Mouse (Mus musculus) stomach, embryonic 14.5 days (tissue): ENCODE measurements around the gene Pcp4l1. TPM values are rescaled to one million over a fixed set of nuclear protein-coding genes. Genes with fewer than 3 reads are reported as not detected.
"Not testable (repeated sequence)": the region's sequence is repeated elsewhere in the genome, so short reads cannot be mapped to it uniquely, and the experiment has no call there.

Experiments
- ATAC-seq: fragments of 200-750 bp; cut with Nextera tagmentation; 2 replicates; pipeline ENCODE4 v1.8.0; 2017; ENCODE audit warnings: low read depth, moderate TSS enrichment; ENCODE audit not compliant: insufficient number of reproducible peaks, insufficient read depth, low FRiP score
- H3K27ac ChIP-seq: fragments of 300-500 bp; sonication (generic); 2 replicates; pipeline ENCODE4 v1.5.1; 2014; ENCODE audit warnings: mild to moderate bottlenecking, low read length, moderate library complexity, mixed read lengths
- H3K27me3 ChIP-seq: fragments of 300-500 bp; sonication (generic); 2 replicates; pipeline ENCODE4 v1.6.1; 2014; ENCODE audit warnings: low read length, control low read depth, mixed read lengths; ENCODE audit not compliant: control insufficient read depth, insufficient read depth
- H3K36me3 ChIP-seq: fragments of 300-500 bp; sonication (generic); 2 replicates; pipeline ENCODE4 v1.6.1; 2014; ENCODE audit warnings: mild to moderate bottlenecking, control low read depth, low read length, moderate library complexity, mixed read lengths; ENCODE audit not compliant: control insufficient read depth, insufficient read depth
- H3K4me1 ChIP-seq: fragments of 300-500 bp; sonication (generic); 2 replicates; pipeline ENCODE4 v1.6.1; 2014; ENCODE audit warnings: low read length, control low read depth, mixed read lengths; ENCODE audit not compliant: control insufficient read depth, insufficient read depth
- H3K4me2 ChIP-seq: fragments of 300-500 bp; sonication (generic); replicated peaks from 2 replicates; pipeline ENCODE4 v1.6.1; 2014; ENCODE audit warnings: low read depth, low read length, control low read depth
- H3K4me3 ChIP-seq: fragments of 300-500 bp; sonication (generic); 2 replicates; pipeline ENCODE4 v1.5.1; 2014; ENCODE audit warnings: low read depth, low read length, control low read depth
- H3K9ac ChIP-seq: fragments of 300-500 bp; sonication (generic); replicated peaks from 2 replicates; pipeline ENCODE4 v1.6.1; 2014; ENCODE audit warnings: low read depth, mild to moderate bottlenecking, control low read depth, low read length, moderate library complexity, mixed read lengths
- H3K9me3 ChIP-seq: fragments of 300-500 bp; sonication (generic); 2 replicates; pipeline ENCODE4 v1.6.1; 2016; ENCODE audit warnings: low read depth, low read length, control low read depth; ENCODE audit not compliant: control insufficient read depth
- WGBS: fragments of 180-500 bp; shearing (Covaris S2); extraction: QIAGEN DNeasy Blood & Tissue Kit; methylation state at CpG from one replicate; pipeline ENCODE4 v1.1.7; 2014; 5-methylcytosine and 5-hydroxymethylcytosine counted together
- polyA plus RNA-seq: library from polyadenylated mRNA; unstranded; fragments of >200 nt; fragmentation: Nextera tagmentation; extraction: Ambion mirVana; gene quantifications from 2 replicates; pipeline ENCODE4 v1.2.1, GENCODE M21; 2014

The Pcp4l1 gene
- 35.6 and 39.6 TPM in 2 replicates for polyA plus RNA-seq

DNA sequence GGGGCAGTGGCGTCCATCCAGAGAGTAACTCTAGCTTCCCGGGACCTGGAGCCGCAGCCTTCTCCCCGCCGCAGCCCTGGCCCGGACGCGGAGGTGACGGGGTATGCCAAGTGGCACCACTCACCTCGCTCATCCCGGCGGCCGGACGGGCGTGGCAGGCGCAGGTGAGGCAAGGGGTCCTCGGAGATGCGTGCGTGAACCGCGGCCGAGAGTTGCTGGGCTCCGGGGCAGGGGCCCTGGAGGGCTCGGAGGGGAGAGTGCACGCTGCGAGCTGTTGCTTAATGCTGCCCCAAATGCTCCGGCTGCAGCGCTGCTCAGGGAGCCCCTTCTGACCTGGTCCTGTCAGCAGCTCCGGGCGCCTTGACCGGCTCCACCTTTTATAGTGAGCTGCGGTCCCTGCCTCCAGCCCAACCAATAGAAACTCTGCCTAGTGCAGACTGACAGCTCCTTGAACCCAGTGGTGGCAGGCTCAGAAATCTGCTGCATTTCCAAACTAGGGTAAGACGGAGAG lies at the start of gene Pcp4l1:
TSS of gene Pcp4l1 (minus strand) at position 382 of the 511 bp plus-strand sequence.
- Histone ChIP-seq H3K27ac (no peak within 1 kb of the TSS), H3K9ac (no peak within 1 kb of the TSS; the same call in 1 of the 2 replicates), H3K36me3 (no peaks in the 10 kb centered on the region), H3K4me1 (peaks cover 20% of the 10 kb centered on the region), H3K27me3 (peaks cover 18% of the 10 kb centered on the region), H3K4me2 (peak within 1 kb of the TSS; percentile 95), H3K4me3 (peak within 1 kb of the TSS; percentile 52), H3K9me3 (no peaks in the 10 kb centered on the region)
- peak; percentile 81 for ATAC-seq
- under 1% methylated on average over 33 of the region's 33 CpGs for WGBS

DNA sequence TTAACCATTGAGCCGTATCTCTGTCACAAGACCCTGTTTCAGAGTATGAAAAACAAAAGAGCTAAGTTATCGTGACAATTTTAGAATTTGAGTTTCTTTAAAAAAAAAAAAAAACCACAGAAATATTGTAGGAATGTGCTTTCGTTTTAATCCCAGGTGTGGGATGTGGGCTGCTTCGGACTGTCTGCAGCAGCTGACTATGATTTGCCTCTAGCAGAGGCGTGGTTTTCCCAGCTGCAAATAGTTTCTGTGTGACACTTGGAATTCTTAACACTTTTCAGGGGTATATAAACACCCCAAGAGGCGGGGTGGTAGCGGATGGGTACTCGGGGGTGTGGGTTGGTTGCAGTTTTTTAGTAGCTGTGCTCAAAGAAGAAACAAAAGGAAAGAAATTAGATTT lies 49.3 kb upstream of the Pcp4l1 start:
- Histone ChIP-seq H3K4me2 (no peak overlapping the region), H3K27ac (no peak overlapping the region), H3K9ac (no peak overlapping the region), H3K9me3 (no peaks in the 10 kb centered on the region), H3K36me3 (peaks cover 35% of the 10 kb centered on the region), H3K4me1 (peaks cover 27% of the 10 kb centered on the region), H3K4me3 (no peak overlapping the region), H3K27me3 (no peaks in the 10 kb centered on the region)
- 77% methylated on average over 8 of the region's 8 CpGs for WGBS
- ATAC-seq = no peak

DNA sequence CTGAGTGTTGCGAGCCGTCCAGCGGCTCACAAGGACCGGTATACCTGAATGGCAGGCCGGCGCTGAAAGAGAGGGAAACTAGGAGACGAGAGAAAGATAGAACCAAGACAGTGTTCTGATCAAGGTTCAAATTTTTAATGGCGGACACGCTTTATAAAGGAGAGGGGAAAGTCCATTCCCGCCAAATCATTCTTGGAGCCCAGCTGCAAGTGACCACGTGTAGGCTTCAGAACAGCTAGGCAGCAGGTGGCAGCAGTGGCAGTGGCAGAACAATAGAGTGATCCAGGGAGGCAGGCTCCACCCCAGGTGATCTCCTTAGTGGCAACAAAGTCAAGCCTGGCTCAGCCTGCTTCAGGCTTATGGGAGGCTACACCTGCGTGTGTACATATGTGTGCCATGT lies 45.9 kb upstream of the Pcp4l1 start:
- H3K36me3 ChIP-seq = peaks cover 64% of the 10 kb centered on the region
- not testable (repeated sequence) for H3K27me3 ChIP-seq, H3K27ac ChIP-seq, H3K4me3 ChIP-seq, H3K4me1 ChIP-seq, H3K4me2 ChIP-seq, H3K9me3 ChIP-seq, H3K9ac ChIP-seq, ATAC-seq
- WGBS = 84% methylated on average over 12 of the region's 12 CpGs

DNA sequence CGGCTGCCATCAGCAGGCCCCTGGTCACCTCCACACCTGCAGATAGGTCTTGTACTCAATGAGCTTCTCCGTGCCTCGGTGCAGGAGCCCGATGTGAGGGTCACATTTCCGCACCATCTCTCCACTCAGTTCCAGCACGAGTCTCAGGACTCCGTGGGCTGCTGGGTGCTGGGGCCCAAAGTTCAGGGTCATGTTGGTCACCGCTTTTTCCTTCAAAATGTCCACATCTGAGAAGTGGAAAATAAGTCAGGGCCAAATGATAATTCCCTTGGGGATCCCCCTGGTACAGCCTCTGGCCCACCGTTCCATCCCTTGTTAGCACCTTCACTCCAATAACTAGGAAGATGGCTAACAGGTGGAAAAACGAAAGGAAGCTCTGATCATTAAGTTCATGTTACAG lies 44.8 kb upstream of the Pcp4l1 start:
- H3K9me3 ChIP-seq = no peaks in the 10 kb centered on the region
- H3K27me3 ChIP-seq = no peaks in the 10 kb centered on the region
- no peak overlapping the region for H3K27ac ChIP-seq
- H3K4me1 ChIP-seq = peaks cover under 1% of the 10 kb centered on the region; the same call in 1 of the 2 replicates
- 92% methylated on average over 10 of the region's 10 CpGs for WGBS
- peaks cover 73% of the 10 kb centered on the region for H3K36me3 ChIP-seq
- ATAC-seq = no peak
- H3K4me2 ChIP-seq = no peak overlapping the region
- no peak overlapping the region for H3K9ac ChIP-seq
- no peak overlapping the region for H3K4me3 ChIP-seq

DNA sequence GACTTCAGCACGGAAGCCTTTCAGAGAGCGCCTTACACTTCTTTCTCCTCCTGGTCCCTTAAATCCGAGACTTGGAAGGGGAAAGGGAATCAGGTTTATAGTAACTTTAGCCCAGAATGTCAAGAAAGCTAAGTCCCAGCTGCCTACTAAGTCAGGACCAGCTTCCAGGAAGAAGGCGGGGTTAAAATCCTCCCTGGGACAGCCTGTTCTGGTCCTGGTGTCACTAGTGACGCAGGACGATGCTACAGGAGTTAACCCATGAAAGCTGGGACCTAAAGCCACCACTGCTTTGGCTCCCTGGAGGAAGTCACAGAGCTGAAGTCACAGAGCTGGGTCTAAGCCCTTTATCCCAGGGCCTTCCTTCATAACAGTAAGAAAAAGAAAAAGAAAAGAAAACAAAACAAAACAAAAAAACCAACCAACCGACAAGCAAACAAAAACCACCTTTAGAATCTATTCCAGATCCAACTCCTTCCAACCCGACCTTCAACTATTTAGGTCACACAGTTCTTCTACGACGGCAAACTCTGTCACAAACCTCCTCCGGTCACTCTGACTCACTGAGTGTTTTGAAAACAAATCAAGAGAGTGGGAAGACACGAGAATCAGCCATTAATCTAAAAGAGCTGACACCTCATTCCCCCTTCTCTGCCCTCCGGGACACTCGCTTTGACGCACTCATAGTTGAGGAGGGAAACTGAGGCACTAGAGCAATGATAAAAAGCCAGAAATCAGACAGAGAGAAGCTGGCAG lies 44.1 kb upstream of the Pcp4l1 start:
- H3K9me3 ChIP-seq = no peaks in the 10 kb centered on the region
- H3K27me3 ChIP-seq = no peaks in the 10 kb centered on the region
- no peak overlapping the region for H3K4me3 ChIP-seq
- 71% methylated on average over 15 of the region's 15 CpGs for WGBS
- H3K9ac ChIP-seq = no peak overlapping the region
- no peaks in the 10 kb centered on the region; the same call in 1 of the 2 replicates for H3K4me1 ChIP-seq
- no peak overlapping the region for H3K4me2 ChIP-seq
- no peak overlapping the region for H3K27ac ChIP-seq
- ATAC-seq = no peak
- H3K36me3 ChIP-seq = peaks cover 80% of the 10 kb centered on the region

DNA sequence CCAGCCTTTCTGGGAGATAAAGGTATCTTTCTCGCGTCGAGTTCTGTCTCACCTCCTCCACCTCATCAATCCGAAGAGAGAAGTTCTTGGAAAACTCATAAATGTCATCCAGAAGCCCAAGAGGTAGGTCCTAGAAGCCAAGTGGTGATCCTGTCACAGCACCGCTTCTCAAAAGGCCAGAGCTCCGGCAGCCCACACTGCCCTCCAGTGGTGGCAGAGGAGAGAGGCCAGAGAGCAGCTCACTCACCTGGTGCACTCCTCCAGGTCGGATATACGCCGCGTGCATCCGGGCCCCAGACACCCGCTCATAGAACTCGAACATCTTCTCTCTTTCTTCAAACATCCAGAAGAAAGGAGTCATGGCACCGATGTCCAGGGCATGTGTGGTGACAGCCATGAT lies 42.4 kb upstream of the Pcp4l1 start:
- Histone ChIP-seq H3K4me2 (no peak overlapping the region), H3K27me3 (no peaks in the 10 kb centered on the region), H3K4me3 (no peak overlapping the region), H3K36me3 (peaks cover 90% of the 10 kb centered on the region), H3K4me1 (no peaks in the 10 kb centered on the region; the same call in 1 of the 2 replicates), H3K9me3 (no peaks in the 10 kb centered on the region), H3K27ac (no peak overlapping the region), H3K9ac (no peak overlapping the region)
- WGBS = 66% methylated on average over 14 of the region's 14 CpGs
- ATAC-seq = no peak

DNA sequence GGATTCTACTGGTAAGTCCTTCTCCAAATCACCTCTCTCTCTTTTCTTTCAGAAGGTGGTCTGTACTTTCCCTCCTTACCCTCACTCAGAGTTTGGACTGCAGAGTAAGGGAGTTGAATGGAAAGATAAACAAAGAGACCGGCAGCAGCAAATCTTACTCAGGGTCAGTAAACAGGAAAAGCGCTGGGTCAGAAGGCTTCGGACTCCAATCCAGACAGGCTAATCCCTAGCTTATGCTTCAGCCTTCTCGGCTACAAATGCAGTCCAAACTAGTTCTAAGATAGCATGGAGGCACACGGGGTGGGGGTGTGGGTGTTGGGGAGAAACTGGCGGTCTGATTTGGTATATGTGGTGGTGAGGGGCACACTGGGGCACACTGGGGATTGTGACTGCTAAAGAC lies 41.4 kb upstream of the Pcp4l1 start:
- Histone ChIP-seq H3K4me3 (no peak overlapping the region), H3K36me3 (peaks cover 82% of the 10 kb centered on the region), H3K27ac (no peak overlapping the region), H3K4me2 (no peak overlapping the region), H3K9me3 (no peaks in the 10 kb centered on the region), H3K9ac (no peak overlapping the region), H3K27me3 (no peaks in the 10 kb centered on the region), H3K4me1 (no peaks in the 10 kb centered on the region; the same call in 1 of the 2 replicates)
- no peak for ATAC-seq
- WGBS = 54% methylated on average over 6 of the region's 6 CpGs

DNA sequence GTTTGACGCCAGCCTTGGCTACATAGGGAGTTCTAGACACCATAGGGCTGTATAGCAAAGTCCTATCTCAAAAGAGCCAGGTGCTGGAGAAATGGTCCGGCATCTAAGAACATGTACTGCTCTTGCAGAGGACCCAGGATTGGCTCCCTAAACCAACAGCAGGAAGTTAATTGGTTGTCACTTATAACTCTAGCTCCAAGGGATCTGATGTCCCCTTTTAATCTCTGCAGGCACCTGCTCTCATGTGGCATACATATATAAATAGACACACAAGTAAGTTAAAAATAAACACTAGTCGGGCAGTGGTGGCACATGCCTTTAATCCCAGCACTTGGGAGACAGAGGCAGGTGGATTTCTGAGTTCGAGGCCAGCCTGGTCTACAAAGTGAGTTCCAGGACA lies 39.7 kb upstream of the Pcp4l1 start:
- 89% methylated on average over 4 of the region's 4 CpGs for WGBS
- H3K9ac ChIP-seq = no peak overlapping the region
- no peak for ATAC-seq
- H3K36me3 ChIP-seq = peaks cover 69% of the 10 kb centered on the region
- H3K27ac ChIP-seq = no peak overlapping the region
- no peak overlapping the region for H3K4me2 ChIP-seq
- H3K4me3 ChIP-seq = no peak overlapping the region
- no peaks in the 10 kb centered on the region for H3K9me3 ChIP-seq
- no peaks in the 10 kb centered on the region; the same call in 1 of the 2 replicates for H3K4me1 ChIP-seq
- H3K27me3 ChIP-seq = no peaks in the 10 kb centered on the region
